Mouse (Mus musculus) brain, adult 2 months (tissue): ENCODE results near the gene Zfpm1.

ENCODE experiments used
- DNase-seq: peaks from one replicate; pipeline ENCODE4 v3.0.0; 2011; ENCODE audit warnings: low read depth, low spot score

The Zfpm1 gene

DNA sequence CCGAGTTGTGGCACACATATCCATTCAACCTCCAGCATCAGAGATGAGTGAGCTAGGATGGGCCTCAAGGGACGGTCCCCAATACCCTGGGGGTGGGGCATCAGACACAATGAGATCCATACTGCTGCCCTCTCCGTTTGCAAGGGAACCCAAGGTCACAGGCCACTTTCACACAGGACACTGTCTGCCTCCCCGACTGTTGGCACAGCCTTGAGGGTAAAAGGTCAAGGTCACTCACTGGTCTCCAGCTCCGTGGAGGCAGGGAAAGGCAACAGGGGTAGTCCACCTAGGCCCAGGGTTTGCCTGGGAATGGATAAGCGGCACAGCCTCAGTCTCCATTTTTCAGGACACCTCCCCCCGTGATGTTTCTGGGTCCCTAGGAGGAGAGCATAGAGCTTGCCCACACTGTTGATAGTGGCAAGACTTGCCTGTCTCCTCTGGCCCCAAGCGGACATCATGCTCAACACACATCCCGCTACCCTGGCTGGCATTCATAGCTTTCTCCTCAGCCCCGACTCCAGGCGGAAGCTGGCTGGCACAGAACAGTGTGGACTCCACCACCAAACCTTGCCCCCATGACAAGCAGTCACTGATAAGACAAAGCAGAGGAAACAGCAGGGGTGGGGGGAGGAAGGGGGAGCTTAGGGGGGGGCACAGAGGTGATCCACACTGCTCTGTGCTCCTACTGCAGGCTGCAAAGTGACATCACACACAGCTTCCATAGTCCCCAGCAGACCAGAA is 7.1 kb upstream of the Zfpm1 start:
- DNase-seq: no peak

DNA sequence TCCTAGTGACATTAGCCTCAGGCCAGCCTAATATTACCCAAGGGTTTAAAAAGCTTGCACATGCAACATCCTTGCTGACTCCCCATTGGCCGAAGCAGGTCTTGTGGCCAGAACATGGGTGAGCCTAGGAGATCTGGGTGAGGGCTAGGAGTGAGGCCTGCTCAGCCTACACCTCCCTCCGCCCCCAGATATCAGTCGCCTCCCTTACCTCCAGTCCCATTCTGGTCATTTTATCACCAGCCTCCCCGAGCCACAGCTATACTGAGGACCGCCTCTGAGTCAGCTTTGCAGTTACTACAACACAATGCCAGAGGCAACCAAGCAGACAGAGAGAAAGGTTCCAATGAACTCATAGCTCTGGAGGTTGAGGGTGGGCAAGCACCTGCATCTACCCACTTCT is 5.6 kb upstream of the Zfpm1 start:
- DNase-seq: no peak

DNA sequence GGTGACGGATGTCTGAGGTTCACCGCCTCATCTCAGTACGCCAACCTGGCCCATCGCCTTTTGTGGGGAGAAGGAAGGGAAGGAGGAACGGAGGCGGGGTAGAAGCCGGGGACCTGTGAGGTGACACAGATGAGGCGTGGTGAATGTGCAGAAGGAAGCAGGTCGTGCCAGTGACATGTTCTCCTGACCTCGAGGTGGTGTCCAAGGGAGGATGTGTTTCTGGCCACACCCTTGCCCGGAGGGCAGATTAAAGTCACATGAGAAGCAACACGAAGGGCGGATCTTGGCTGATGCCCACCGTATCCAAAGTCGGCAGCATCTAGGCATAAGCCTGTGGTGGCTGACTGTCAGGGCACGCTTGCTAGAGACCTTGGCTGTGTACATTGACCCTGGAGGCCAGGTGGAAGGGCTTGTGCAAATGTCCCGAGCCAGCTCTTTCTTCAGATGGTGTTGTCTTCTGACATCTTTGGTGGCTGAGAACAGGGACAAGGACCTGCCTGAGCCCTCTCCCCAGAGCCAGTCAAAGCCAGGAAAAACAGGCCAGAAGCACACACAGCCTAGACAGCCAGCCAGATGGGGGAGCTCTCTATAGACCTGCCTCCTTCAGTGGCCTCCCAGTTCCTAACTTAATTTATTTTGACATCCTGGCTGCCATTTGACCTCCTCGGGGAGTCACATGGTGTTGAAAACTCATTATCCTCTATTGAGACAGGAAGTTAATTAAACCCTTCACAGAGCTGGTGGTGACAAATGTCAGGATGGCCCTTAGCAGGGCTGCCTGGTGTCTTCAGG is 4.5 kb upstream of the Zfpm1 start:
- no peak for DNase-seq

DNA sequence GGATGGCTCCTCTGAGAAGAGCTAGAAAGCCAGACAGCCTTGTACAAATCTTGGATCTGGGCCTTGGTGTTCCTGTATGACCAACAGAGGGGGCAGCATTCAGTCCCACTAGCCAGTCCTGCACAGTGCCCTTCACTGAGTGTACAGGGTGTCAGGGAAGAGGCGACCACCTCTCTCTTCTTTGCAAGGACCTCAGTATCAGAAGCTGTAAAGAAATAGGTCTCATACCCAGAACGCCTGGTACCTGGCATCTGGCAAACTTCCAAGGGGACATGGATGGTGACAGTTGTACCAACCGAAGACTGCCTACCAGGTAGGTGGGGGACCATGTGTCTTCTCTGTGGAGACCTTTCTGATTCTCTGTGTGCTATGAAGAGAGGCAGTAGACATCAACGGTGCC is 1.8 kb upstream of the Zfpm1 start:
- DNase-seq: no peak

DNA sequence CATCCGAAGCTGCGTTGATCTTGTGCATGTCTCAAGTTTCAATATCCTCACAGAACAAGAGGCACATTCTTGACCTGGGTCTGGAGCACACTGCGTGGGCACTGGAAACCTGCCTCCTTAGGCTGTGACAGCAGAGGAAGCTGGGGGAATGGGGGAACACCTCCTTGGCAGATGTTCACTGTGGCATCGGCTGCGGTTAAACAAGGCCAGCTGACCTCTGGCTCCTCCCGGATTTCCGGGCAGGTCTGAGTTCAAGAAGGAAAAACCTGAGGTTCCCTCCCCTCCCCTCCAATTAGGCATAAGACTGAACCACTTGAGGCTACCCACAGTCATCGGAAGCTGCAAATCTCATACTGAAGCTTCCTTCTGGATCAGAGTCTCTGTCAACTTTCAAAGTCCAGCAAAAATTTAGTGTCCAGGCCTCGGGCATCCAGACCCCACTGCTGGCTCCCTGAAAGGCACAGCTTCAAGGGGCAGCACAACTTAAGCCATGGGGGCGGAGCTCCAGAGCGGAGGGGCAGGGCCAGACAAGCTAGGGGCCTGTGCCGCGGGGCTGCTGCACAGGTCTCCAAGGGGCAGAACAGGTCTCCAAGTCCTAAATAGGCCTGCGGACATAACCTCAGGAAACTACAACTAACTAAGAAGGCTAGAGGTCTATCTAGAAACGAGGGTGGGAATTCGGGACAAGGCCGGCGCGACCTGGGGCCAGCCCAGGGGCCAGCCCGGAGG is 1.2 kb upstream of the Zfpm1 start:
- DNase-seq: no peak

DNA sequence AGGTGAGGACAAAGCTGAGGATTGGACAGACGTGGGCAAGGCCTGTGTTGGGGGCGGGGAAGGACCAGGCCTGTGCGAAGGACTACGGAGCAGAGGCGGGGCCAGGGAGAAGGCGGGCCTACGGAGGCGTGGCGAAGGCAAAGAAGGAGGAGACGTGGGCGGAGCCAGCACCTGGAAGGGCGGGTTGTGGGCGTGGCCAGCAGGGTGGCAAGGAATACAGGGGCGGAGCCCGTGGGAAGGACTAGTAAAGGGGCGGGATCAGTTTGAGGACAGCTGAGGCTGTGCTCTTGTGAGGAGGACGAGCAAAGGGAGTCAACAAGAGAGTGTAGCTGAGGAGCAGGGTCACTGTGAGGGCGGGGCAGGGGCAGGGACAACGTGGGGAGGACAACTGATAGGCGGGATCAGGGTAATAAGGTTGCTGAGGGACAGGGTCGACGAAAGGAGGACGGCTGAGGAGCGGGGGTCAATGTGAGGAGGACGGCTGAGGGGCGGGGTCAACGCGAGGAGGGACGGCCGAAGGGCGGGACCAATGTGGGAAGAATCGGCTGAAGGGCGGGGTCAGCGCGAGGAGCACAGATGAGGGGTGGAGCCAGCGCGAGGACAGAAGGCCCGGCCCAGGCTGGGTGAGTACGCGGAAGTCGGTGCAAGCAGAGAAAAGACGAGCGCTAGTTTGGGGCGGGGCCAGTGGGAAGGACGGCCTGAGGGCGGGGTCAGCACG is 465 bp upstream of the Zfpm1 start:
- DNase-seq: peak; percentile 99

DNA sequence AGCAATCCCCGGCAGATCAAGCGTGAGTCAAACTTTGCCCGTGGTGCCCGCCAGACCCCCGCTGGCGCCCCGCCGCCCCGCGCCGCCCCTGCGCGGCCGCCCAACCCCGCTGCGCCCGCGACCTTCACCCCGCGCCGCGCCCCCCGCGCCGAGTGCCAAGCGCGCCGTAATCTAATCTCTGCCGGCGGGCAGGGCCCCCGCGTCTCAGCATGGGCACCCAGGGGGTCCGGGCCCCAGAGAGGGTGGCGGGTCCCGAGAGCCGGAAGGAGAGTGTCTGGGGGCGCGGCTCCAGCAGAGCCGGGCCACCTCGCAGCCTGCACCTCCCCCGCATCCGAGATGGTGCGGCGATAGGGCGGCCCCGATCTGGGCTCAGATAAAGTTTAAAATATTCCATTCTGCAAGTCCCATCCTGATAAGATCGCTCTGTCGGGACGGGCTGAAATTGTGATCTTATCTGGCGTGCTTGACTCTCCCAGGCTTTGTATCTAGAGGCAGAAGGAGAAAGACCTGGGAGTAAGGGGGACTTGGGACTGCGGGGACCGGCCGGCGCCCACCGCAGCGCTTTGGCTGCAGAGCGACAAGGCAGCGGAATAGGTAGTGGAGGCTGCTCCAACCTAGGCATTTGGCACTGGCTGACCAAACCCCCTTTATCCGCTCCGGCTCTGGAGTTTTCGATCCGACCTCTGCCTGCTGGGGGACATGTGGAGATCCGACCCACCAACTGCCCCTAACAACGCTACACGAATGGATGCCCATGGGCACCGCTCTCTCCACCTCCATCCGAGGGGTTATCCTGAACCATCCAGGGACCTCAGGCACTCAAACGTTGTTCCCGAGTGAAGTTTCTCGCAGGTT is 787 bp downstream of the Zfpm1 start:
- DNase-seq: no peak

DNA sequence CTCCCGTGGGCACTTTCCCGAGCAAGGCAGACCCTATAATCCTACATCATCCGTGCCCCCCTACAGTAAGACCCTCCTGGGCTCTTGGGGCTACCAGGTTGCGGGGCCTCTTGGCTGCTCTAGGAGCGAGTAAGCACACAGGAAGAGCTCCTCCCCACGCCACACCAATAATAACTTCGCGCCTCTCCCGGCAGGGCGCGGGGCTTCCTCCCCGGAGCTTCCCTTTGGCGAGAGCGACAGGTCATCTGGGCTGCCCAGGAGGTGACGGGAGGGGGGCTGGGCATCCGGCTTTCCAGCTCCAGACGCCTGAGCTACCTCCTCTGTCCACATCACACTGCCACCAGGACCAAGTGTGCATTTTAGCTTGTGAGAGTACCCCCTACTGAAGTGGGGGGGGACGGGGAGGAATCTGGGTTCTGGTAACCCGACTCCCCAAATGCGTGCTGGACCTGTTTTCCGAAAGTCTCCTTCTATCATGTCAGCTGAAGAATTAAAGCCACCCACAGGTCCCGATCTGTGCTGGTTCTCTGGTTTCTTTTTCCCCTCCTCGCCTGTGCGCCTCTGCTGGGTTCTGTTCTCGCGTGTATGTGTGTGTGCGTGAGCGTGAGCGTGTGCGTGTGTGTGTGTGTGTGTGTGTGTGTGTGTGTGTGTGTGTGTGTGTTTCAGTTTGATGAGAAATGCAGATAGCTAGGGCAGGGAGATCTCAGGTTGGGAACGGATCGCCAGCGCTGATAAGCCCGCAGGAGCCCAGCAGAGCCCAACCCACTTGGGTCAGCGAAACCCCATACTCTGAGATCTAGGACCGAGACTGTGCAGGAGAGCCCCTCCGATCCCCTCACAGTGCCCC is 1.6 kb downstream of the Zfpm1 start:
- DNase-seq: peak; percentile 82

DNA sequence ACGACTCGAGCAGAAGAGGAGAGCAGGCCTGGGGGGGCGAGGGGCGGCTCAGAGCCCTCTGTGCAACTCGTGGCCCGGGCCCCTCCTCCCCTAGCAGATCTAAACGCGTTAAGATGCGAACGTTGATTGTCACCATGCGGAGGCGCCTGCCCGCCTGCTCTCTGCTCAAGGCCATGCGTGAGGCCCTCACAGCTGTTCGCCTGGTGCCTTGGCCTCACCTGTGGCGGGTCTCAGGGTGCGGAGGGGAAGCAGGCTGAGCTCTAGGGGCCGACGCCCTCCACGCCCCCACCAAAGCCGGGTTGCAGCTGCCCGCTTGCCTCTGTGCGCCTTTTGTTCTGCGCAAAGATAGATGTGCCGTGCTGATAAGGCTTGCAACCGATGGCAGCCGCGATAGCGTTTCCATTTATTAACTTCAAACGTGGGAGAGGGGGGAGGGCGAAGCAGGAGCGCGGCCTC is 2.3 kb downstream of the Zfpm1 start:
- peak; percentile 77 for DNase-seq

DNA sequence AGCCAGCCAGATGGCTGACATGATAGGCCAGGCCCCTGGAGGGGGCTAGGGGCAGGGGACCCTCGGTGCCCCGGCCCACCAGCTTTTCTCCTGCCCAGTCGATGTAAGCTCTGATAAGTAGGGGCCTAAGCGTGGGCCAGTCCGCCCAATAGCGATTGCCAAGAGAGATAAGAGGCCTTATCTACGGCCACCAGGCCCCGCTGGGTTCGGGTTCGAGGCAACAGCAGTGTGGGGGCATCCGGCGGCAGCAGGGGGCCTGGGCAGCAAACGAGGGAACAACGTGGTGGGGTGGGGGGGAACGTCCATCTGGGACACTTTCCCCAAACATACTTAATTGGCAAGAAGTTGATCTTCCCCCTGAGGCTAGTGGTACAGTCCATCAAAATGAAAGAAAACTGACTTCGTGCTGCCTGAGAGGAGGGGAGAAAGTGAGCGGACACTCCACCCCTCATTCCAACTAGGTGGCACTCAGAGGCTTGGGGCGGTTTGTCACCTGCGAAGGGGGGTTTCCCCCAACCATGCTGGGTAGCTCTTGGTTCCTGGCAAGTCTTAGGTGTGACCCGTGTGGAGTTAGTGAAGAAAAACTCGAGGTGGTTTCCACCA is 2.8 kb downstream of the Zfpm1 start:
- DNase-seq: no peak

DNA sequence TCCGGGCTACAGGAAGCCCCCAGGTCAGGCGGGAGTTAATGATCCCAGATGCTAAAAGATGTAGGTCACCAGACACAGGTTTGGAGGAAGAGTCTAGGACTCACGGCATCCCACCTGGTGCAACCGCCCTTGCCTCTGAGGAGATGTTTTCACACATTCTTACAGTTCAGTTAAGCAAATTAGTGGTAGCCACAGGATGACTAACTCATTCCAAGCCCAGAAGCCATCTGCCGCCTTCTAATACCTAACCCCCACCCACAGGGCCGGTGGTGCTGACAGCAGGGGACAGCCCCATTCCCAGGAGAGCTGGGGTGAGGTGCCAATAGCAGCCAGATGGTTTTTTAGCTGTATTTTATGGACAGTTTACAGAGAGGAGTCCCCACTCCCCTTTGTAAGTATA is 3.8 kb downstream of the Zfpm1 start:
- peak; percentile 57 for DNase-seq

DNA sequence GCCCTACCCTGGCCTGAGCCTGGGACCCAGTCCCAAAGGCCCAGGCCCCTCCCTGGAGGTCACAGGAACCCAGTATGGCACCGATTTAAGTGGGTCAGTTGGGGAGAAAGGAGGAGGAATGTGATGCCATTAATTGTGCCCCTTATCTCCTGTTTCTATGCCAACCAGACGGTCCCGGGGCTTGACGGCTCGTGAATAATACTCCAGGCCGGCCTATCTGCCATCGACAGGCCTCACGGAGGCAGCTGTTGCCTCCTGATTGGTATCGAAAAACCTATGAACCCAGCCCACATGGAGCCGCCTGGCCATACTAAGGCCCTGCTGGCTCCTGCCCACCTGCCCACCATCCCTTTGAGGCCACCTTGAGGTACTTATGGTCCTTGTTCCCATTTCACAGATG is 5.0 kb downstream of the Zfpm1 start:
- DNase-seq: no peak

DNA sequence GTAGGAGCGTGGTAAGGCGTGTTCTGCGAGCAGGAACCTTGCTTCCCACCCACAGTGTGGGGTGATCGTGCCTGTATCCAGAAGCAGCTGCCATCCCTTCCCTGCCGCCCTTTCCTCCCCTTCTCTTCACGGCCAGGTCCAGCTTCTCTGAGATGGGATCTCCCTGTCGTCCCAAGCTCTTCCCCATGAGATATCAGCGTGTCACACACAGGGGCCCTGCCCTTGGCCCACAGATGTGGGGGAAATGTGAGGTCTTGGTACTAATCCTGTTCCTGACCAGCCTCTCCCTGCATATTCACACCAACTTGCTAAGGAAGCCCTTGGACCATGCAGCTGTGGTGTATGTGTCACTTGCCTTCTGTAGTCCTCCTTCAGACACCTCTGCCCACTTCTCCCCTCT is 5.8 kb downstream of the Zfpm1 start:
- DNase-seq: peak; percentile 49

DNA sequence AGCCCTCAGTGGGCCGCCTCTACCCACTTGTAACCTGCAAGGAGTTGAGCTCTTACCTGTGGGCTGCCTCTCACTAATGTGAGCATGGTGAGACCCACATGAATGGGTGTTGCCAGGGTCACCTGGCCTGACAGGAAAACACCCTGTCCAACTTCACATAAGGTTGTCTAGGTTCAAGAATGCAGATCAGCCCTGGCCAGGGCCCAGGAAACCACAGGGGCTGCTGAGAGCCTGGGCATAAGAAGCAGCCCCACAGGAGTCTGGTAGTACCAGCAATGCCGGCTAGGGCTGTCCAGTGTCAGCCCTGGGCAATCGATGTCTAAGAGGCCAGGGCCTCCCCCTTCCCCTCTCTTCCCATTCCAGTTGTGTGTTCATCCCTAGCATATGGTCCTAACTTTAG is 6.4 kb downstream of the Zfpm1 start:
- no peak for DNase-seq

DNA sequence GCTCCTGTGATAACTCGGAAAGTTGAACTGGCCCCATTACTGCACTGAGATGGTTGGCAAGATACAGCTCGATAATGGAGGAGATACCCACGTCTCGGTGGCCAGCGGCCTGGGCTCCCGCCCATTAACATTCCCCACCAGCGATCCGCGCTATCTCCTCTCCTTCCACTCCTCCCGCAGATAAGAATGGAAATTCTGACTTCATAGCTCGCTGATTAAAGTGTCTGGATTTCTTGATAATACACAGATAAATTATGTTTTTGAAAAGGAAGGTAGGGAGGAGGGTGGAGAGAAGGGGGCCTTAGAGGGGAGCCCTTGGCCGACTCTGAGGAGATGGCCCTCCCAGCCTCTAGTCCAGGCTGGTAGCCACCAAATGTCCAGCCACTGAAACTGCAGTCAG is 9.1 kb downstream of the Zfpm1 start:
- DNase-seq: no peak

DNA sequence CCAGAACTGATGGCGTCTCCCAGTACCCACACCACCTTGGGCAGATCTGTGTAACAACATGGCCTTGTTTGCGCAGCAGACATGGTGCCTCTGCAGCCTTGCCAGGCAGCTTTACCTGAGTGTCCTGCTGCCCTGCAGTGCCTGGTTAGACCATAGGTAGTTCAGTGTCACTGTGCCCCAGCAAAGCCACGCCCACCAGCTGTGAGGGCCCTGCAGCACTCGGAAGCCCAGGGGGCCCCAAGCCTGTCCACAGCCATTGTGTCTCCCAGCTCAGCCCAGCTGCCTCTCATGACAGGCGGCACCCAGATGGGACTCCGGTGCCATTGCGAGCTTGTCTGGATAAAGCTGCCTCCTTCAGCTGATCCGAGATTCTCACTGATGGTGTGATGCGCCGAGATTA is 9.6 kb downstream of the Zfpm1 start:
- no peak for DNase-seq

DNA sequence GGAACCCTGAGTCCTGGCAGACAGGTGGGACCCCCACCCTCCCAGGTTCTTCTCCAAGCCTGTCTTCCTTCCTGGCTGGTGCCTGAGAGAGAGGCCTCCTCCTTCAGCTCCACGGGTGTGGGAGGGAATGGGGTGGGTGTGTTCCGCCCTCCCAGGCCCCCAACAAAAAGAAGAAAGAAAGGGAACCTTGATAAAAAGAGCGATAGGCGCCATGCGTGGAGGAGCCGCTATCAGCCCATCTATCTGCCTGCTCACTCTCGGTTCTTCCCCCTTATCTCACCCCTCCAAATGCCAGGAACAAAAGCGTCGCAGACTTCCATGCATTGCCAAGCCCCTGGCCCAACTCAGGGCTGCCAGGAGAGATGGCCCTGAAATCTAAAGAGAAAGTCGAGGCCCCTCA is 11.5 kb downstream of the Zfpm1 start:
- no peak for DNase-seq

DNA sequence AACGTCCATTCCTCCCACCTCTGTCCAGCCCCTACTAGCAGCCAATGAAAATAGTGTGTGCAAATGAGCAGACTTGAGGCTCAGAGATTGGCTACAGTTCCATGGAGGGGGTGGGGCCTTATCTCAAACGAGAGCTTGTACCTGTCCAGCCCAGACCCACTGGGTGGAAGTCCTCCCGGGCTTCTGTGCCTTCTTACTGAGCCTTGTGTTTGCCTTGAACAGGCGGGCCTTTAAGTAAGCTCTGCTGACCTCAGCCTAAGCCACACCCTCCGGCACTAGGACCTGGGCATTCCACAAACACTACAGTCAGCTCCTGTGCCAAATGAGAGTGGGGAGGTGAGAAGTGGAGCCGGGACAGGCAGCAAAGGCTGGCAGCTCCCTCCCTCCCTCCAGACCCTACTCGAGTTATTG is 12.3 kb downstream of the Zfpm1 start:
- peak; percentile 79 for DNase-seq

DNA sequence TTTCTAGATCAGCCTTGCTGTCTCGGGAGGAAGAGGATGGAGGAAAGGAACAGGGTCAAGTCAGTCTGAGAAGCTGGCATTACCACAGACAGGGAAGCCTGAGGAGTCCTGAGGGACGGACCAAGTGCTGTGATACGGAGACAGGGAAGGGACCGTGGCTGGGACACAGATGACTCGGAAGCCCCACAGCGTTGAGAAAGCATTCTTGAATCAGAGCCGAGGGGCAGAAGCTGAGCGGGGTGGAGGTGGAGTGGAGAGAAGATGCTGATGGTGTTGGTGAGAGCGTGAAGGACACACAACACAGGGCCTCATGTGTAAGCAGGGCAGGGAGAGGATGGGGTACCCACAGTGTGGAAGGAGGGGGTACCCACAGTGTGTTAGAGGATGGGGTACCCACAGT is 13.4 kb downstream of the Zfpm1 start:
- DNase-seq: no peak
